Mouse (Mus musculus) hindbrain, embryonic 16.5 days (tissue): ENCODE results near the gene Cyp8b1. TPM values are rescaled to one million over a fixed set of nuclear protein-coding genes. Genes with fewer than 3 reads are reported as not detected.

Experiments used
- ATAC-seq: fragments of 200-750 bp; cut with Nextera tagmentation; 2 replicates; pipeline ENCODE4 v1.8.0; 2017; ENCODE audit warnings: moderate TSS enrichment, moderate library complexity
- H3K27ac ChIP-seq: fragments of 300-500 bp; sonication (generic); 2 replicates; pipeline ENCODE4 v1.5.1; 2014; ENCODE audit warnings: low read depth, mild to moderate bottlenecking, control low read depth, low read length, moderate library complexity
- H3K27me3 ChIP-seq: fragments of 300-500 bp; sonication (generic); replicated peaks from 2 replicates; pipeline ENCODE4 v1.6.1; 2014; ENCODE audit warnings: low read length; ENCODE audit not compliant: control insufficient read depth, insufficient read depth
- H3K36me3 ChIP-seq: fragments of 300-500 bp; sonication (generic); 2 replicates; pipeline ENCODE4 v1.6.1; 2014; ENCODE audit warnings: mild to moderate bottlenecking, low read length, moderate library complexity, mixed read lengths; ENCODE audit not compliant: control insufficient read depth, insufficient read depth
- H3K4me1 ChIP-seq: fragments of 300-500 bp; sonication (generic); 2 replicates; pipeline ENCODE4 v1.6.1; 2014; ENCODE audit warnings: low read depth, low read length; ENCODE audit not compliant: control insufficient read depth, insufficient read depth
- H3K4me2 ChIP-seq: fragments of 300-500 bp; sonication (generic); 2 replicates; pipeline ENCODE4 v1.6.1; 2014; ENCODE audit warnings: mild to moderate bottlenecking, low read length, control low read depth, moderate library complexity
- H3K4me3 ChIP-seq: fragments of 300-500 bp; sonication (generic); 2 replicates; pipeline ENCODE4 v1.5.1; 2014; ENCODE audit warnings: mild to moderate bottlenecking, low read length, control low read depth, moderate library complexity
- H3K9ac ChIP-seq: fragments of 300-500 bp; sonication (generic); 2 replicates; pipeline ENCODE4 v1.6.1; 2014; ENCODE audit warnings: low read depth, mild to moderate bottlenecking, control low read depth, low read length, moderate library complexity
- H3K9me3 ChIP-seq: fragments of 300-500 bp; sonication (generic); 2 replicates; pipeline ENCODE4 v1.6.1; 2014; ENCODE audit warnings: mild to moderate bottlenecking, low read length, moderate library complexity; ENCODE audit not compliant: control insufficient read depth
- WGBS: fragments of 180-500 bp; shearing (Covaris S2); extraction: QIAGEN DNeasy Blood & Tissue Kit; methylation state at CpG from one replicate; pipeline ENCODE4 v1.1.7; 2014; 5-methylcytosine and 5-hydroxymethylcytosine counted together
- polyA plus RNA-seq: library from polyadenylated mRNA; unstranded; fragments of >200 nt; fragmentation: Nextera tagmentation; extraction: Ambion mirVana; gene quantifications from 2 replicates; pipeline ENCODE4 v1.2.1, GENCODE M21; 2015

Cyp8b1 gene
- polyA plus RNA-seq, 1 experiment from 2014 or later: not detected

- Histone ChIP-seq H3K4me1 (peaks cover 2% of the 10 kb centered on the region; the same call in 1 of the 2 replicates), H3K9ac (no peak overlapping the region), H3K9me3 (no peaks in the 10 kb centered on the region), H3K27ac (no peak overlapping the region), H3K4me3 (no peak overlapping the region), H3K36me3 (no peaks in the 10 kb centered on the region), H3K27me3 (no peaks in the 10 kb centered on the region), H3K4me2 (no peak overlapping the region)
- WGBS: 79% methylated on average over 4 of the region's 4 CpGs
- no peak for ATAC-seq
Observed at GRCm38 (mm10) chr9:121889927-121890440, 26.1 kb downstream of the Cyp8b1 start.

- WGBS: 71% methylated on average over 7 of the region's 7 CpGs
- no peak for ATAC-seq
- no peak overlapping the region for H3K4me2 ChIP-seq
- H3K27me3 ChIP-seq: no peaks in the 10 kb centered on the region
- no peaks in the 10 kb centered on the region for H3K4me1 ChIP-seq
- no peak overlapping the region for H3K27ac ChIP-seq
- H3K4me3 ChIP-seq: no peak overlapping the region
- H3K36me3 ChIP-seq: no peaks in the 10 kb centered on the region
- H3K9ac ChIP-seq: no peak overlapping the region
- no peaks in the 10 kb centered on the region for H3K9me3 ChIP-seq
Observed at GRCm38 (mm10) chr9:121882015-121882457, 34.1 kb downstream of the Cyp8b1 start.

- Histone ChIP-seq H3K9ac (no peak overlapping the region), H3K4me2 (no peak overlapping the region), H3K4me1 (peaks cover 2% of the 10 kb centered on the region; the same call in 1 of the 2 replicates), H3K27ac (no peak overlapping the region), H3K36me3 (no peaks in the 10 kb centered on the region), H3K27me3 (no peaks in the 10 kb centered on the region), H3K9me3 (no peaks in the 10 kb centered on the region), H3K4me3 (no peak overlapping the region)
- ATAC-seq: no peak
- WGBS: 78% methylated on average over 6 of the region's 6 CpGs
Observed at GRCm38 (mm10) chr9:121881301-121881700, 34.8 kb downstream of the Cyp8b1 start.

DNA sequence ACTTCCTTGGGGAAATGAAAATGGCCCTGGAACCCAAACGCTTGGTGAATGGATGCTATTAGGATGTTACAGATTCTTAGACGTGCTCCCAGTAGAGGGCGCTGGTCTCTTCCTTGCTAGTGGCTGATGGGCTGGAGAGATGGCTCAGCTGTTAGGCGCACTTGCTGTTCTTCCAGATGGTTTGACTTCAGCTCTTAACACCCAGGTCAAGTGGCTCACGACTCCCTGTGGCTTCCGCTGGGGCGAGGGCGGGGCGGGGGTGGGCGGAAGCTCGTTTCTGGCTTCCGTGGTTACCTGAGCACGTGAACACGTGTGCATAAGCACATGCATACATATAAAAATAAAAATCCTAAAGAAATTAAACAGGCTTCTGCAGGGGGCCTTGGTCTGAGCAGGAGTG lies 35.3 kb downstream of the Cyp8b1 start:
- Histone ChIP-seq H3K27ac (no peak overlapping the region), H3K36me3 (no peaks in the 10 kb centered on the region), H3K4me2 (peak overlapping the region; percentile 39), H3K4me3 (no peak overlapping the region), H3K9me3 (no peaks in the 10 kb centered on the region), H3K27me3 (no peaks in the 10 kb centered on the region), H3K9ac (no peak overlapping the region), H3K4me1 (peaks cover 2% of the 10 kb centered on the region; the same call in 1 of the 2 replicates)
- ATAC-seq: no peak
- 31% methylated on average over 14 of the region's 14 CpGs for WGBS

- Histone ChIP-seq H3K9ac (no peak overlapping the region), H3K27ac (no peak overlapping the region), H3K4me1 (peaks cover 2% of the 10 kb centered on the region; the same call in 1 of the 2 replicates), H3K4me2 (no peak overlapping the region), H3K27me3 (no peaks in the 10 kb centered on the region), H3K9me3 (no peaks in the 10 kb centered on the region), H3K36me3 (no peaks in the 10 kb centered on the region), H3K4me3 (no peak overlapping the region)
- WGBS: 20% methylated on average over 3 of the region's 3 CpGs
- ATAC-seq: no peak
Observed at GRCm38 (mm10) chr9:121877052-121877740, 38.9 kb downstream of the Cyp8b1 start.

DNA sequence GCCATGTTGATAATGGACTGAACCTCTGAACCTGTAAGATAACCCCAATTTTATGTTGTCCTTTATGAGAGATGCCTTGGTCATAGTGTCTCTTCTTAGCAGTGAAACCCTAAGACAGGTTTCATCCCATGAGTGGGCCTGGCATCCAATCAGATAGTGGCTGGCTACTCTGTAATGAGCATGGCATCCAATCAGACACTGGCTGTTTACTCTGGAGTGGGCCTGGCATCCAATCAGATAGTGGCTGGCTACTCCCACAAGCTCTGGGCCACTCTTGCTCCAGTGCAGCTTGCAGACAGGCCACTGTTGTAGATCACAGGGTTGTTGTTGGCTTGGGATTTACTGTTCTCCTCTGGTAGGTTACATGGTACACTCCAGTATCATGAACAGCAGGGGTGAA lies 42.5 kb downstream of the Cyp8b1 start:
- H3K36me3 ChIP-seq: no peaks in the 10 kb centered on the region

DNA sequence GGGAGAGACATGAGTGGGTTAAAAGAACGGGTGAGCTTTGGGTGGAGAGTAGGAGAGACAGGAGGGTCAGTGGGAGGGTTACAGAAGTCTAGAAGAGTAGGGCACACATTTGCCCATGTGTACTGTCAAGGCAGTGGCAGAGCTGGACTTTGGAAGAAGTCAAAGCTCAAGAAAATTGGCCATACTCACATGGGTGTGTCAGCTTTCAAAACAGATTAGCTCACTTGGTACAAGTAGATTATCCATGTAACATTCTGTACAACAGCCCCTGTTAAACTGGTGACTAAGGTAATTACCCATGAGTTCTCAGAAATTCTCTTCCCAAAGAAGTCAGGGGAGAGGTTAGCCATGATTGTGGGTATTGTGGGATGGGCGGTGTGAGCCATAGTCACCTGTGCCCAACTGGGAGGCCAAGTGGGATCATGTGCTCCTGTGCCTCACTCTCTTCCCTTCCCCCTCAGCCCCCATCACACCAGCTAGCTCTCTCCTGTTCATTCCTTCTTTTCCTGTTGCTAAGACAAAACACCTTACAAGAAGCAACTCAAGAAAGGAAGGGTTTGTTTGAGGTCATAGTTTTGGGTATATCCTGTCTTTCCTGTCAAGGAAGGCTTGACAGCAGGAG lies 43.9 kb downstream of the Cyp8b1 start:
- Histone ChIP-seq H3K4me3 (no peak overlapping the region), H3K4me2 (no peak overlapping the region), H3K27ac (no peak overlapping the region), H3K9me3 (no peaks in the 10 kb centered on the region), H3K9ac (no peak overlapping the region), H3K27me3 (no peaks in the 10 kb centered on the region), H3K36me3 (no peaks in the 10 kb centered on the region), H3K4me1 (peaks cover 2% of the 10 kb centered on the region; the same call in 1 of the 2 replicates)
- ATAC-seq: no peak
- 84% methylated on average over 2 of the region's 2 CpGs for WGBS

More for the DNA sequence above, 42.5 kb downstream of the Cyp8b1 start:
- H3K4me3 ChIP-seq: no peak overlapping the region
- H3K27ac ChIP-seq: no peak overlapping the region
- no peak for ATAC-seq
- H3K4me2 ChIP-seq: no peak overlapping the region
- H3K27me3 ChIP-seq: no peaks in the 10 kb centered on the region
- no peak overlapping the region for H3K9ac ChIP-seq
- no peaks in the 10 kb centered on the region for H3K9me3 ChIP-seq
- H3K4me1 ChIP-seq: peaks cover 2% of the 10 kb centered on the region; the same call in 1 of the 2 replicates

DNA sequence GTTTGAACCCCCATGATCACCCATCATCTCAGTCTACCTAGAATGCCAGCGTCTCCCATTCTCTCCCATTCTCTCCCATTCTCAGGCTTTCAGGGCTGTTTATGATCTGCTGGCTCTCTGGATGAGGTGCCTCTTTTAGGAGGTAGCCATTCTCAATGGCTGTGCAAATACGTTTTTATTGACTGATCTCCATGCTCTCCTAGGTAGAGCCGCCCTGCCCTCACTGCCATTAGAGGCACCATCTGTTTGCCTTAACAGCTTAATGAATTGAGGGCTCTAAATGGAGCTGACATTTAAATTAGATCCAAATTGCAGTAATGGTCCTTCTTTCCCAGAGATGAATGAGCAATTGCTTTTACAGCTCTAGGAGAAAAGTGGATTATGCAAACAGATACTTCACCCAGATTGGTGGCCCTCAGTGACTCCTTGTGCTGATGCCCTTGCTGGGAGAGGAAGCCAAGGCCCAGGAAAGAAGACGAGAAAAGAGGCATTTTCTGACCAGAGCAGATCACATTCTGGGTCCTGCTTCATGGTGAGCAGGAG lies 46.1 kb downstream of the Cyp8b1 start:
- H3K27me3 ChIP-seq: no peaks in the 10 kb centered on the region
- no peaks in the 10 kb centered on the region for H3K4me1 ChIP-seq
- no peak overlapping the region for H3K27ac ChIP-seq
- no peak overlapping the region for H3K4me3 ChIP-seq
- H3K36me3 ChIP-seq: no peaks in the 10 kb centered on the region
- ATAC-seq: no peak
- H3K4me2 ChIP-seq: no peak overlapping the region
- H3K9me3 ChIP-seq: no peaks in the 10 kb centered on the region
- WGBS: 54% methylated on average over 4 of the region's 4 CpGs
- H3K9ac ChIP-seq: no peak overlapping the region

GRCm38 (mm10) chr9:121869432-121869831 lies 46.7 kb downstream of the Cyp8b1 start:
- H3K36me3 ChIP-seq: no peaks in the 10 kb centered on the region
- 90% methylated on average over 5 of the region's 5 CpGs for WGBS
- no peaks in the 10 kb centered on the region for H3K9me3 ChIP-seq
- ATAC-seq: no peak
- no peaks in the 10 kb centered on the region for H3K27me3 ChIP-seq
- H3K27ac ChIP-seq: no peak overlapping the region
- no peak overlapping the region for H3K4me3 ChIP-seq
- H3K9ac ChIP-seq: no peak overlapping the region
- H3K4me2 ChIP-seq: no peak overlapping the region
- H3K4me1 ChIP-seq: no peaks in the 10 kb centered on the region
